Mouse (Mus musculus) myocyte (in vitro differentiated cells): Measurements from ENCODE around the gene Wdtc1. TPM values are rescaled to one million over a fixed set of nuclear protein-coding genes. Genes with fewer than 3 reads are reported as not detected.

ENCODE experiments used
- H3K27me3 ChIP-seq: one replicate; pipeline ENCODE4 v1.6.1; 2011; ENCODE audit not compliant: control insufficient read depth, insufficient read depth, insufficient read length
- H3K36me3 ChIP-seq: one replicate; pipeline ENCODE4 v1.6.1; 2011; ENCODE audit not compliant: control insufficient read depth, insufficient read depth
- H3K4me2 ChIP-seq: one replicate; pipeline ENCODE4 v1.6.1; 2011; ENCODE audit warnings: low read depth, control low read depth
- H3K4me3 ChIP-seq: one replicate; pipeline ENCODE4 v1.5.1; 2011; ENCODE audit warnings: mild to moderate bottlenecking, control low read depth, moderate library complexity
- H3K79me2 ChIP-seq: one replicate; pipeline ENCODE4 v1.6.1; 2011; ENCODE audit not compliant: control insufficient read depth, insufficient read depth
- H3ac ChIP-seq: one replicate; pipeline ENCODE4 v1.6.1; 2011; ENCODE audit not compliant: control insufficient read depth, insufficient read length
- CEBPB ChIP-seq: IDR thresholded peaks from 2 replicates; pipeline ENCODE4 v1.6.1; 2011; ENCODE audit warnings: mild to moderate bottlenecking, moderate library complexity; ENCODE audit not compliant: poor library complexity, insufficient read depth, severe bottlenecking
- E2F4 ChIP-seq: IDR thresholded peaks from one replicate; pipeline ENCODE4 v1.6.1; 2011; ENCODE audit warnings: mild to moderate bottlenecking, control low read depth, moderate library complexity; ENCODE audit not compliant: insufficient read depth
- MAX ChIP-seq: IDR thresholded peaks from one replicate; pipeline ENCODE4 v1.6.1; 2011; ENCODE audit warnings: low read depth, mild to moderate bottlenecking, control low read depth
- MYOD1 ChIP-seq, 3 experiments: IDR thresholded peaks; one replicate each; pipeline ENCODE4 v1.6.1; 2011; ENCODE audit warnings: control low read depth in 2 of 3, low read depth in 2 of 3, mild to moderate bottlenecking in 2 of 3, moderate library complexity in 1 of 3; ENCODE audit not compliant: insufficient read length in 2 of 3, control insufficient read depth in 1 of 3
- MYOG ChIP-seq, 3 experiments: IDR thresholded peaks; one replicate each; pipeline ENCODE4 v1.6.1; 2011; ENCODE audit warnings: control low read depth in 2 of 3, low read depth in 2 of 3, mild to moderate bottlenecking in 2 of 3; ENCODE audit not compliant: insufficient read length in 2 of 3, control insufficient read depth in 1 of 3, insufficient read depth in 1 of 3
- POLR2A ChIP-seq: IDR thresholded peaks from one replicate; pipeline ENCODE4 v1.6.1; 2011; ENCODE audit warnings: low read depth, mild to moderate bottlenecking, control low read depth, moderate library complexity; ENCODE audit not compliant: insufficient read length
- POLR2AphosphoS2 ChIP-seq: IDR thresholded peaks from one replicate; pipeline ENCODE4 v1.6.1; 2011; ENCODE audit warnings: low read depth, control low read depth; ENCODE audit not compliant: insufficient read length
- REST ChIP-seq: IDR thresholded peaks from one replicate; pipeline ENCODE4 v1.6.1; 2011; ENCODE audit warnings: mild to moderate bottlenecking, control low read depth, moderate library complexity; ENCODE audit not compliant: insufficient read depth, insufficient read length
- SRF ChIP-seq: IDR thresholded peaks from one replicate; pipeline ENCODE4 v1.6.1; 2011; ENCODE audit warnings: low read depth; ENCODE audit not compliant: control insufficient read depth, insufficient read length
- TCF12 ChIP-seq: IDR thresholded peaks from one replicate; pipeline ENCODE4 v1.6.1; 2011; ENCODE audit warnings: mild to moderate bottlenecking, control low read depth; ENCODE audit not compliant: poor library complexity, insufficient read depth, severe bottlenecking
- TCF3 ChIP-seq: IDR thresholded peaks from one replicate; pipeline ENCODE4 v1.6.1; 2011; ENCODE audit warnings: low read depth, control low read depth; ENCODE audit not compliant: insufficient read length
- USF1 ChIP-seq: IDR thresholded peaks from one replicate; pipeline ENCODE4 v1.6.1; 2011; ENCODE audit warnings: low read depth, mild to moderate bottlenecking, control low read depth, moderate library complexity
- polyA plus RNA-seq: library from polyadenylated mRNA; unstranded; fragments of >200 nt; fragmentation: generic; extraction: Trizol; gene quantifications from one replicate; pipeline ENCODE4 v1.2.1, GENCODE M21; 2012; ENCODE audit warnings: missing spikeins

Wdtc1 gene
- polyA plus RNA-seq, 1 experiment, result 53.1 TPM

GRCm38 (mm10) chr4:133387053-133387452 is 33.8 kb upstream of the Wdtc1 start:
- Histone ChIP-seq H3K4me2 (no peak overlapping the region), H3ac (no peak overlapping the region), H3K27me3 (no peaks in the 10 kb centered on the region), H3K4me3 (no peak overlapping the region), H3K79me2 (peaks cover 30% of the 10 kb centered on the region), H3K36me3 (no peaks in the 10 kb centered on the region)
- no peak for TF ChIP-seq CEBPB
- no peak for TF ChIP-seq E2F4
- TF ChIP-seq POLR2A, result no peak
- TF ChIP-seq SRF, result no peak
- TF ChIP-seq REST, result no peak

GRCm38 (mm10) chr4:133386061-133386797 is 32.9 kb upstream of the Wdtc1 start:
- no peak overlapping the region for H3K4me3 ChIP-seq
- H3K79me2 ChIP-seq, result peaks cover 38% of the 10 kb centered on the region
- no peaks in the 10 kb centered on the region for H3K27me3 ChIP-seq
- no peak overlapping the region for H3K4me2 ChIP-seq
- H3ac ChIP-seq, result no peak overlapping the region
- no peaks in the 10 kb centered on the region for H3K36me3 ChIP-seq
- TF ChIP-seq E2F4 (no peak), MYOD1 (IDR thresholded peaks at IDR 0.05; ENCODE audit: control insufficient read depth in 1 of 3, insufficient read length in 2 of 3, low read depth in 2 of 3) (no peak), USF1 (no peak), TCF12 (no peak), POLR2AphosphoS2 (no peak), CEBPB (no peak), MYOG (IDR thresholded peaks at IDR 0.05; ENCODE audit: control insufficient read depth in 1 of 3, insufficient read depth in 1 of 3, insufficient read length in 2 of 3, low read depth in 2 of 3) (no peak), MAX (no peak), POLR2A (no peak)

GRCm38 (mm10) chr4:133381141-133381540 is 27.9 kb upstream of the Wdtc1 start:
- Histone ChIP-seq H3K27me3 (no peaks in the 10 kb centered on the region), H3K79me2 (peaks cover 57% of the 10 kb centered on the region), H3K4me3 (no peak overlapping the region), H3K4me2 (no peak overlapping the region), H3ac (no peak overlapping the region), H3K36me3 (no peaks in the 10 kb centered on the region)
- TF ChIP-seq E2F4 (no peak), POLR2A (no peak)

GRCm38 (mm10) chr4:133380532-133380931 is 27.3 kb upstream of the Wdtc1 start:
- Histone ChIP-seq H3K79me2 (peaks cover 63% of the 10 kb centered on the region), H3K36me3 (no peaks in the 10 kb centered on the region), H3K4me3 (no peak overlapping the region), H3ac (no peak overlapping the region), H3K27me3 (no peaks in the 10 kb centered on the region), H3K4me2 (peak overlapping the region; percentile 81)
- TF ChIP-seq POLR2A (no peak), TCF12 (no peak), CEBPB (no peak), TCF3 (no peak), REST (no peak), POLR2AphosphoS2 (no peak), MAX (no peak), USF1 (no peak), MYOD1 (IDR thresholded peaks at IDR 0.05; ENCODE audit: control insufficient read depth in 1 of 3, insufficient read length in 2 of 3, low read depth in 2 of 3) (no peak), SRF (no peak), MYOG (IDR thresholded peaks at IDR 0.05; ENCODE audit: control insufficient read depth in 1 of 3, insufficient read depth in 1 of 3, insufficient read length in 2 of 3, low read depth in 2 of 3) (no peak), E2F4 (no peak)

- H3K79me2 ChIP-seq, result peaks cover 70% of the 10 kb centered on the region
- H3K4me3 ChIP-seq, result no peak overlapping the region
- no peak overlapping the region for H3ac ChIP-seq
- TF ChIP-seq E2F4 (no peak), MAX (no peak), SRF (no peak), USF1 (no peak), CEBPB (no peak), MYOG (IDR thresholded peaks at IDR 0.05; ENCODE audit: control insufficient read depth in 1 of 3, insufficient read depth in 1 of 3, insufficient read length in 2 of 3, low read depth in 2 of 3) (no peak), TCF3 (no peak), POLR2A (no peak), REST (no peak), POLR2AphosphoS2 (no peak), MYOD1 (IDR thresholded peaks at IDR 0.05; ENCODE audit: control insufficient read depth in 1 of 3, insufficient read length in 2 of 3, low read depth in 2 of 3) (no peak)
- peak overlapping the region; percentile 81 for H3K4me2 ChIP-seq
- no peaks in the 10 kb centered on the region for H3K27me3 ChIP-seq
- no peaks in the 10 kb centered on the region for H3K36me3 ChIP-seq
These were observed 26.6 kb upstream of the Wdtc1 start for GRCm38 (mm10) chr4:133379861-133380260.
